Mouse (Mus musculus) embryonic stem cell, embryonic (primary cell): ENCODE measurements around the gene Gpr62.

ENCODE experiments used
- CTCF ChIA-PET, 4 experiments: fragments of 300-600 bp in 2 of 4; fragments of 350-600 bp in 2 of 4; sonication (Branson Sonifier 250); formaldehyde crosslinking; loops; one replicate each; lab custom pipeline; 2022; ENCODE audit warnings: inconsistent platforms in 2 of 4; lab: Charles Lee
- POLR2A ChIA-PET, 4 experiments: fragments of 300-600 bp in 2 of 4; fragments of 350-600 bp in 2 of 4; sonication (Branson Sonifier 250); formaldehyde crosslinking; loops; one replicate each; lab custom pipeline; 2022; ENCODE audit warnings: antibody characterized with exemption in 4 of 4, inconsistent platforms in 1 of 4; lab: Charles Lee

The Gpr62 gene

DNA sequence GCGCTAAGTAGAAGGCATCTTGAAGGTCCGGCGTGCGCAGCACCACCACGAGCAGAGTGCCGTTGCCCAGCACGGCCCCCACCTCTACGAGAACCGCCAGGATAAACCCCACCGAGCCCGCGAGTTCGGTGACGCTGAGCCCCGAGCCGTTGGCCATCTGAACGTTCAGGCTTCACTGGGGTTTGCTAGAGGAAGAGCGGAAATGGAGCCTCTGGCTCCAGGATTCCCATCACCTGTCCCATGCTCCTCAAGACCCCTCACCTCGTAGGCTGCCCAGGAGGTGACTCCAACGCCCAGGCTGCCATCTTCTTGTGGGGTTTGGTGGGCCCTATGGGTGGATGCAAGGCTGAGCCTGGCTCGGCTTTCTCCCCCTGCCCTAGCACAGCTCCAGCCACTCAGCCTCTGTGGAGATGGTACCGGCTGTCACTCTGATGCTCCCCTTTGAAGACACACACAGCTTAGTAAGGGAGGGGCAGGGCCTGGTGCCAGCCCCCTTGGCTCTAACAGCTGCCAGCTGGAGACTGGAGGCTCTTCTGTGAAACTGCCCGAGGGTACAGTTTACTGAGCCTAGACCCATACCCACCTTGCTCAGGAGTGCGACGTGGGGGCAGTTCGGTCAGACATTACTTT lies at the start of gene Gpr62:
Gene Gpr62 (minus strand): TSS at position 368 of the 630 bp plus-strand sequence.
- POLR2A ChIA-PET = interaction anchor here in 3 of 4 experiments (0.6 to 3.4 kb wide), 24 partner anchors 9 to 263 kb away, joined by 3 to 21 read pairs (median 4); partner anchors contain the start of genes Acy1 (in 3 of the 3), Rpl29 (in 3 of the 3), Parp3 (in 2 of the 3) and Pcbp4 (in 1 of the 3)
- CTCF ChIA-PET = interaction anchor here (0.5 to 2.9 kb wide), 6 partner anchors 11 to 177 kb away, joined by 3 to 25 read pairs (median 6); partner anchors contain the start of genes Parp3 (in 3 of the 4) and Rrp9 (in 1 of the 4)

DNA sequence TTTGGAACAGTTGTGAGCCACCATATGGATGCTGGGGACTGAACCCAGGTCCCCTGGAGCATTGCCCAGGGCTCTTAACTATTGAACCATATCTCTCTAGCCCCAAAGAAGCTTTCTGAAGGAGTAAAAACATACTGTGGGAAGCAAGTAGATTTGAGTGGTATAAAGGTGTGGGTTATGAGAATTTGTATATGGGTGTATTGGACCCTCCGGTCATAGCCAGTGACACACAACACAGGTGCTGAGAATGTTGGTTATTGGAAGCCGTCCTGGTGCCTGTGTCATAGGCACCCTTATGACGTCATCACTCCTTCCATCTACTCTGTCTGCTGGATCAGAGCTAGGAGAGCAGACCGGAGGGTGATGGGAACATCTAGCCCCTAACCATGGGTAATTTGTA lies 48.5 kb upstream of the Gpr62 start, which contains the start of gene Iqcf5:
Gene Iqcf5 (plus strand): TSS at position 301 of the 400 bp plus-strand sequence.
- CTCF ChIA-PET = interaction anchor here in 2 of 4 experiments (0.7 to 1.2 kb wide), 3 partner anchors 18 to 1142 kb away, joined by 3 read pairs; no protein-coding TSS in a partner anchor
- POLR2A ChIA-PET = no interaction called here

DNA sequence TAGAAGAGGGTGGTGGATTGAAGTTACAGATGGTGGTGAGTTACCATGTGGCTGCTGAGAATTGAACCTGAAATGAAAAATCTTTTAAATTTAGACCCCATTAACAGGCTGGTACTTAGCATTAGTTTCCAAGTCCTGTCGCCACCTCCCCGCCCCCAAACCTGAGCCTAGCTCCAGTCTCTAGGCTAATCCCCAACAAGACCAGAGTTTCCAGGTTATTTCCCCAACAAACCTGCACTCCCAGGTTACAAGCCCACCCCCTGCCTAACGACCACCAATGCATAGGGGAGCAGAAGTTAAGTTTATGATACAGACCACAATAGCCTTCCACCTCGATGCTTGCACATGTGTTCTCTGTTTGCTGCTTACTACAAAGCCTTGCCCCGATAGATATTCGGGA lies 47.8 kb upstream of the Gpr62 start:
- CTCF ChIA-PET = interaction anchor here in 1 of 4 experiments (0.7 to 1.3 kb wide), 2 partner anchors 18 to 1143 kb away, joined by 3 to 4 read pairs; no protein-coding TSS in a partner anchor
- POLR2A ChIA-PET = interaction anchor here in 1 of 4 experiments (1.5 kb wide), 1 partner anchor 53 kb away, joined by 3 read pairs; no protein-coding TSS in a partner anchor

DNA sequence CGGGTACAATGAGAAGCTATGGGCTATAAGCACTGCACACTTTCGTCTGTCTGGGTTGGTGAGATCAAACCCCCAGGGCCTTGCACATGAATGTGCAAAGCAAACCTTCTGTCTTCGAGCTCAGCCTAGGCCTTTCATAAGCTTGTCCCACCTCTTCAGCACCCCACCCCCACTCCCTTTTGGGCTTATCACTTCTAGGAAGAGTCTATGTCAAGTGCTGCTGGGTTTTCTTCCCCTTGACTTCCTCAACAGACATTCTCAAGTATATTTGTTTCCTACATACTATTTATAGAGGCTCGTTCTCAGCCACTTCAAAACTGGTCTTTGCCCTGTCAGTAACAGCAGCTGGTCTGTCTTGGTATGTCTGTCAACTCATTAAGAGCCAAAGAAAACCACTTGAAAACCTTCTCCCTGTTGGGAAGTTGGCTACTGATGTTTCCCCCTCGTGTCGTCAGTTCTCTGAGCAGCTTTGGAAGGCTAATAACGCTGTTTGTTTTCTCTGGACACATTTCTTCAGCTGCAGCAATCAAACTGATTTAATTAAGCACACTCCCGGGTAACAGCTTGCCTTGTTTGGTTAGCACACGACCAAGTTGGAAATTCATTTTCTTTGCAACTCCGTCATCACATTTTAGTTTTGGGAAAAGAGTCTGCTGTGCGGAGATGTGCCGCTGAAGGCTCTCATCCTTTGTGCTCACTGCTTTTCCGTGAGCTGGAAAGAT lies 47.2 kb upstream of the Gpr62 start:
- ChIA-PET POLR2A (interaction anchor here in 1 of 4 experiments (1.5 kb wide), 1 partner anchor 54 kb away, joined by 3 read pairs; no protein-coding TSS in a partner anchor), CTCF (interaction anchor here in 3 of 4 experiments (0.5 to 1.3 kb wide), 5 partner anchors 18 to 189 kb away, joined by 3 to 5 read pairs (median 3); no protein-coding TSS in a partner anchor)

DNA sequence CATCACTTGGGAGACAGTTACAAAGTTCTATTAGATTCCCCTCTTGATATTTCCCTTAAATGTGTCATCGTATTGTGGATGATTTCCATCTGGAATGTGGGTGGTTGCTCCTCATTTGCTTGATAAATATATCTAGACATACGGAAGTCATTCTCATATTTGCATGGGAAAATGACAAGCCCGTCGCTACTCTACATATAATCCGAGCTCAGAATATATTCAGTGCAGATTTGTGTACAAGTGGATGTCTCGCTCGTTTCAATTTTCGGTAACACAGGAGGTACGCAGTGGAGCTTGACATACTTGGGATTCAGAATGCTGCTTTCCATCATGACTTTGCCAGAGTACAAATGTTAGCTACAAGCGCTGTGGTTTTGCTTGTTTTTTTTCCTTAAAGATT lies 43.6 kb upstream of the Gpr62 start:
- POLR2A ChIA-PET = no interaction called here
- CTCF ChIA-PET = interaction anchor here in 1 of 4 experiments (0.5 kb wide), 1 partner anchor 160 kb away, joined by 3 read pairs; no protein-coding TSS in a partner anchor

DNA sequence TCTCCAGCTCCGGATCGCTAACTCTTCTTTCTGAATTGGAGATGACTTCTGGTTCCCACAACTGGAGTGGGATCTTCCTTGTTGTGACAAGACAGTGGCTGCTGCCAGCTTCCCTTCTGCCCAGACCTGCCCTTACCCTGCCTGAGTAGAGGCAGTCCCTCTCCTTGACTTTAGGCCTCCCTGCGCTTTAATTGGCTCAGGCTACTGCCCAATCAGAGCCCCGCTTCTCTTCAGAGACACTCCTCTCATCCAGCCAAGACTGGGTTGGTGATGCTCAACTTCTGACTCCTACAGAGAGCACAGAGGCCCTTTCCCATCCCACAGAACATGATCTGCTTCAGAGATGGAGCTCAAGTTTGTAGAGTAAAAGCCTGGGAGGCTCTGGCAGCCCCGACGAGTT lies 38.5 kb upstream of the Gpr62 start:
- CTCF ChIA-PET = interaction anchor here in 1 of 4 experiments (1.0 to 1.1 kb wide), 2 partner anchors 24 to 139 kb away, joined by 3 to 4 read pairs; no protein-coding TSS in a partner anchor
- POLR2A ChIA-PET = interaction anchor here in 3 of 4 experiments (1.1 to 2.7 kb wide), 5 partner anchors 13 to 66 kb away, joined by 3 to 11 read pairs (median 4); partner anchors contain the start of gene Acy1 (in 1 of the 3)

DNA sequence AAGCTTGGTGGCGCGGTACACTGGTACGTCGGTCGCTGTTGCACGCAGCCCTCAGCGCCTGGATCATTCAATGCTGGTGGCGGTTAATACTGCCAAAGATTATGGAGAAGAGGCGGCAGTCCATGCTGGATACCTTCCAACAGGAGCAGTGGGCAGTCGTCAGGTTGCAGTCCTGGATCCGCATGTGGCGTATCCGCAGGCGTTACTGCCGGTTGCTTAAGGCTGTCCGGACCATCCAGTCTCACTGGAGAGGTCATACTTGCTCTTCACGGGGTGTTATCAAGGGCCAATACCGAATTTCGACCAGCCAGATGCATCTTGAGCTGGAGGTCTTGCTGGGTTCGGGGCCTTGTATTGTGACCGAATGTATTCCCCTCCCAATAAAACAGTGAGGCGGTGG lies 36.1 kb upstream of the Gpr62 start:
- ChIA-PET CTCF (interaction anchor here in 2 of 4 experiments (0.6 to 1.0 kb wide), 3 partner anchors 25 to 141 kb away, joined by 3 to 6 read pairs (median 4); partner anchors contain the start of gene Parp3 (in 1 of the 2)), POLR2A (interaction anchor here in 3 of 4 experiments (0.6 to 2.7 kb wide), 11 partner anchors 11 to 161 kb away, joined by 3 to 11 read pairs (median 4); partner anchors contain the start of gene Rpl29 (in 1 of the 3))

- ChIA-PET CTCF (interaction anchor here in 1 of 4 experiments (1.1 kb wide), 1 partner anchor 22 kb away, joined by 3 read pairs; no protein-coding TSS in a partner anchor), POLR2A (interaction anchor here in 2 of 4 experiments (1.4 to 2.0 kb wide), 3 partner anchors 9 to 16 kb away, joined by 6 to 12 read pairs (median 6); no protein-coding TSS in a partner anchor)
Measured at GRCm38 (mm10) chr9:106499667-106500066, 33.9 kb upstream of the Gpr62 start, which contains the start of gene Iqcf1. Gene Iqcf1 (plus strand): TSS chr9:106499967.

DNA sequence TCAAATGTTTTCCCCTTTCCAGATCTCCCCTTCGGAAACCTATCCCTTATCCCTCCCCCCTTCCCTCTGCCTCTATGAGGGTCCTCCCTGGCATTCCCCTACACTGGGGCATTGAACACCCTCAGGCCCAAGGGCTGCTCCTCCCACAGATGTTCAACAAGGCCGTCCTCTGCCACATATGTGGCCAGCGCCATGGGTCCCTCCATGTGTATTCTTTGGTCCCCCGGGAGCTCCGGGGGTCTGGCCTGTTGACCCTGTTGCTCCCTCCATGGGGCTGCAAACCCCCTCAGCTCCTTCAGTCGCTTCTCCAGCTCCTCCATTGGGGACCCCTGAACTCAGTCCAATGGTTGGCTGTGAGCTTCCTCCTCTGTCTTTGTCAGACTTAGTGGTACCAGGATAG lies 21.9 kb upstream of the Gpr62 start:
- CTCF ChIA-PET = interaction anchor here in 2 of 4 experiments (1.3 kb wide), 1 partner anchor 11 kb away, joined by 4 read pairs; the partner anchor contains the start of gene Parp3 (in 2 of the 2)
- POLR2A ChIA-PET = interaction anchor here in 2 of 4 experiments (0.5 to 2.9 kb wide), 3 partner anchors 11 to 34 kb away, joined by 3 to 22 read pairs (median 5); partner anchors contain the start of genes Parp3 (in 2 of the 2) and Rrp9 (in 1 of the 2)

GRCm38 (mm10) chr9:106485076-106485475 lies 19.3 kb upstream of the Gpr62 start:
- POLR2A ChIA-PET = interaction anchor here in 2 of 4 experiments (0.9 to 2.9 kb wide), 5 partner anchors 8 to 56 kb away, joined by 4 to 22 read pairs (median 4); partner anchors contain the start of genes Parp3 (in 2 of the 2), Rrp9 (in 2 of the 2) and Rpl29 (in 1 of the 2)
- CTCF ChIA-PET = interaction anchor here in 2 of 4 experiments (0.5 to 1.8 kb wide), 3 partner anchors 8 to 230 kb away, joined by 6 to 10 read pairs (median 6); partner anchors contain the start of gene Parp3 (in 2 of the 2)

- ChIA-PET CTCF (interaction anchor here in 1 of 4 experiments (1.4 kb wide), 1 partner anchor 160 kb away, joined by 4 read pairs; no protein-coding TSS in a partner anchor), POLR2A (interaction anchor here (0.6 to 2.6 kb wide), 19 partner anchors 16 to 627 kb away, joined by 3 to 14 read pairs (median 3); partner anchors contain the start of genes Rpl29 (in 3 of the 4), Wdr82 (in 2 of the 4), Abhd14a (in 1 of the 4) and Abhd14b (in 1 of the 4))
Measured at GRCm38 (mm10) chr9:106483606-106484005, 17.9 kb upstream of the Gpr62 start.

- CTCF ChIA-PET = interaction anchor here in 1 of 4 experiments (1.4 kb wide), 1 partner anchor 160 kb away, joined by 4 read pairs; no protein-coding TSS in a partner anchor
- POLR2A ChIA-PET = interaction anchor here (0.5 to 2.6 kb wide), 15 partner anchors 16 to 814 kb away, joined by 3 to 14 read pairs (median 3); partner anchors contain the start of genes Rpl29 (in 3 of the 4), Abhd14a (in 1 of the 4), Abhd14b (in 1 of the 4) and Acy1 (in 1 of the 4)
Measured at GRCm38 (mm10) chr9:106483136-106483535, 17.4 kb upstream of the Gpr62 start.

DNA sequence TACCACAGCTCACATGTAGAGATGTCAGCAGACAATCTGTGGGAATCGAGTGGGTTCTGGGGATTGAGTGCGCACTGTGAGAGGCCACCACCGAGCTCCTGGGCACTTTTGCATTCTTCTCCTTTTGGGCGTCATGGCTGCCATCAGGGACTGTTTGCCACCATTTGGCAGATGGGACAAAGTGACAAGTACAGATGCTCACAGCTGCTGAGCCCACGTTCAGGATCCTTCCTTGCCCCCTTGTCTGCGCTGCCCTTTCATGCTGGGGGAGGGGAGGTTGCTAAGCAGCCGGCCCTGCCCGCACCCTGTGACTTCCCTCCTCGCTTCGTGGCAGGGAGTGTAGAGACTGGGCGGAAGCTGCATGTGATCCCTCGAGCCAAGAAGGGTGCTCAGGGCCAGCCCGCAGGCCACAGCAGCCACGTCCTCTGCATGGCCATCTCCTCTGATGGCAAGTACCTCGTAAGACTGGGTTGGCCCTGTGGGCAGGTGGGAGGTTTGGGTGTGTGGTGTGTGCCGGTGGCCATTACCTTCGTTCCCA lies 16.9 kb upstream of the Gpr62 start:
- POLR2A ChIA-PET = interaction anchor here (0.5 to 2.6 kb wide), 17 partner anchors 8 to 814 kb away, joined by 3 to 14 read pairs (median 4); partner anchors contain the start of genes Rpl29 (in 3 of the 4), Abhd14a (in 1 of the 4), Abhd14b (in 1 of the 4) and Acy1 (in 1 of the 4)
- CTCF ChIA-PET = no interaction called here

- ChIA-PET CTCF (no interaction called here), POLR2A (interaction anchor here in 3 of 4 experiments (0.6 to 7.0 kb wide), 8 partner anchors 9 to 362 kb away, joined by 3 to 148 read pairs (median 4); partner anchors contain the start of genes Rpl29 (in 2 of the 3) and Acy1 (in 1 of the 3))
Measured at GRCm38 (mm10) chr9:106481676-106482075, 15.9 kb upstream of the Gpr62 start.

- ChIA-PET CTCF (no interaction called here), POLR2A (interaction anchor here in 2 of 4 experiments (0.6 to 7.0 kb wide), 8 partner anchors 9 to 1104 kb away, joined by 3 to 148 read pairs (median 3); partner anchors contain the start of genes Acy1 (in 1 of the 2), Pcbp4 (in 1 of the 2) and Rpl29 (in 1 of the 2))
Measured at GRCm38 (mm10) chr9:106481075-106481474, 15.3 kb upstream of the Gpr62 start.

GRCm38 (mm10) chr9:106480541-106480940 lies 14.8 kb upstream of the Gpr62 start:
- ChIA-PET CTCF (interaction anchor here in 1 of 4 experiments (1.0 to 1.3 kb wide), 2 partner anchors 23 to 173 kb away, joined by 3 read pairs; no protein-coding TSS in a partner anchor), POLR2A (interaction anchor here in 2 of 4 experiments (0.6 to 7.0 kb wide), 8 partner anchors 9 to 1105 kb away, joined by 3 to 148 read pairs (median 4); partner anchors contain the start of genes Abhd14a (in 1 of the 2), Abhd14b (in 1 of the 2), Pcbp4 (in 1 of the 2) and Rpl29 (in 1 of the 2))
